Mouse (Mus musculus) thymus, adult 2 months (tissue): ENCODE results near the gene Lhpp.

Experiments
- CTCF ChIP-seq: fragments of 200-500 bp; IDR thresholded peaks from 2 replicates; pipeline ENCODE4 v1.5.1; 2012; ENCODE audit warnings: mild to moderate bottlenecking, control low read depth, low read length, moderate library complexity, borderline replicate concordance; ENCODE audit not compliant: control insufficient read depth, poor library complexity, insufficient read depth; ENCODE audit errors: extremely low read depth
- POLR2A ChIP-seq: fragments of 200-500 bp; IDR thresholded peaks from 2 replicates; pipeline ENCODE4 v1.6.1; 2012; ENCODE audit warnings: mild to moderate bottlenecking, low read length, control low read depth, moderate library complexity; ENCODE audit not compliant: control insufficient read depth, poor library complexity, insufficient read depth; ENCODE audit errors: extremely low read depth

DNA sequence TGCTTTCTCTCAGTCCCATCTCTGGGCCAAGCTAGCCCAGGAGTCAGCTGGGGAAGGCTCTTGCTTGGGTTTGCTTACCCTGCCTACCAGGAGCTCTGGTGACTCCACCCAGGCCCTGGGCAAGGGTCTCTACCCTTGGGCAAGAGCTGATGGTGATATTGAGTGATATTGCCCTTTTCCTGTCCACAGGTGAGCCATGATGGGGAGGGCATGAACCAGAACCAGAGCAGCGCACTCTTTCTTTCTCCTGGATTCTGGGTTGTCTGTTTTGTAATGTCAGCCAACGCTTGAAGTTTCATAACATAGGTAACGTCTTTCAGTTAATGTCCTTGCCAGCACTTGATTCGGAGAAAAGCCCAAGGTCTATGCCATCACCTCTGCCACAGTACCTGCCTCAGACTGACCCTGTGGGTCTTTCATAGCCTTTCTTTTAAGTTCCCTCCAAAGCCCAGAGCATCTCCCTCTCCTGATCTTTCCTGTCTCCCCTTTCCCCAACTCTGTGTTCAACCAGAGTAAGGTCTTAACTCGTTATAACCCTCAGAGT lies 6.7 kb downstream of the Lhpp start:
- no peak for TF ChIP-seq POLR2A
- no peak for TF ChIP-seq CTCF
